Mouse (Mus musculus) right cerebral cortex, postnatal 36 days (tissue): ENCODE data around the gene Vamp9.

Source experiments
- DNase-seq, 2 experiments: peaks; one replicate each; pipeline ENCODE4 v3.0.0; 2022; ENCODE audit warnings: low spot score in 2 of 2, mixed read lengths in 1 of 2

Vamp9 gene

GRCm38 (mm10) chr5:99941776-99942502 lies 35.9 kb downstream of the Vamp9 start:
- DNase-seq: no peak

- DNase-seq: no peak
Observed at GRCm38 (mm10) chr5:99952513-99952912, 46.5 kb downstream of the Vamp9 start.

- DNase-seq: no peak
Observed at GRCm38 (mm10) chr5:99953883-99954282, 47.8 kb downstream of the Vamp9 start.

- DNase-seq: no peak
Observed at GRCm38 (mm10) chr5:99958666-99959065, 52.6 kb downstream of the Vamp9 start.

- no peak for DNase-seq
Observed at GRCm38 (mm10) chr5:99959236-99959936, 53.3 kb downstream of the Vamp9 start.

GRCm38 (mm10) chr5:99959960-99960359 lies 53.9 kb downstream of the Vamp9 start:
- DNase-seq: no peak

GRCm38 (mm10) chr5:99973941-99974340 lies 67.9 kb downstream of the Vamp9 start:
- no peak for DNase-seq

- no peak for DNase-seq
Observed at GRCm38 (mm10) chr5:99975061-99975460, 69.0 kb downstream of the Vamp9 start.

- DNase-seq: no peak
Observed at GRCm38 (mm10) chr5:99975776-99976175, 69.7 kb downstream of the Vamp9 start.

- DNase-seq: no peak
Observed at GRCm38 (mm10) chr5:99976334-99976955, 70.4 kb downstream of the Vamp9 start.

- peak; percentile 40 to 61 for DNase-seq
Observed at GRCm38 (mm10) chr5:99977516-99978301, 71.7 kb downstream of the Vamp9 start.

GRCm38 (mm10) chr5:99978699-99979442 lies 72.8 kb downstream of the Vamp9 start, which contains the start of the genes Hnrnpd and 4930524J08Rik:
Gene Hnrnpd, minus strand, starts transcription at chr5:99978938.
Gene 4930524J08Rik, plus strand, starts transcription at chr5:99979061.
- DNase-seq: peak; percentile 93 to 94

GRCm38 (mm10) chr5:99983452-99984061 lies 77.5 kb downstream of the Vamp9 start:
- DNase-seq: no peak

- no peak for DNase-seq
Observed at GRCm38 (mm10) chr5:99994166-99994565, 88.1 kb downstream of the Vamp9 start.

- DNase-seq: no peak
Observed at GRCm38 (mm10) chr5:99994680-99995079, 88.6 kb downstream of the Vamp9 start.

- no peak for DNase-seq
Observed at GRCm38 (mm10) chr5:100000048-100000447, 94.0 kb downstream of the Vamp9 start.

GRCm38 (mm10) chr5:100000500-100000899 lies 94.4 kb downstream of the Vamp9 start:
- no peak for DNase-seq
